Mouse (Mus musculus) gastrocnemius, adult 2 months (tissue): ENCODE measurements around the gene Erbb3. TPM values are rescaled to one million over a fixed set of nuclear protein-coding genes. Genes with fewer than 3 reads are reported as not detected.
"Not testable (repeated sequence)": the region's sequence is repeated elsewhere in the genome, so short reads cannot be mapped to it uniquely, and the experiment has no call there.

ENCODE experiments used
- DNase-seq: peaks from one replicate; pipeline ENCODE4 v3.0.0; 2022
- H3K27ac ChIP-seq: fragments of 200-600 bp; 2 replicates; pipeline ENCODE4 v1.8.1; 2022; ENCODE audit warnings: mild to moderate bottlenecking
- H3K4me3 ChIP-seq: fragments of 200-600 bp; 2 replicates; pipeline ENCODE4 v1.8.1; 2022; ENCODE audit warnings: mild to moderate bottlenecking, moderate library complexity
- CTCF ChIP-seq: fragments of 200-600 bp; IDR thresholded peaks from 2 replicates; pipeline ENCODE4 v1.8.1; 2022; ENCODE audit warnings: antibody characterized with exemption, mild to moderate bottlenecking, moderate library complexity
- intact Hi-C: fragments of 180-260 bp; cut with DNase I; formaldehyde crosslinking; loops from one replicate; pipeline ENCODE4 v1.15.1; 2025
- total RNA-seq, 2 experiments: library from RNA; stranded (reverse); gene quantifications; 2 replicates each; pipeline ENCODE4 v1.2.3; 2021

Erbb3 gene
- total RNA-seq, 2 experiments from 2014 or later = 1.6 to 2.6 TPM

DNA sequence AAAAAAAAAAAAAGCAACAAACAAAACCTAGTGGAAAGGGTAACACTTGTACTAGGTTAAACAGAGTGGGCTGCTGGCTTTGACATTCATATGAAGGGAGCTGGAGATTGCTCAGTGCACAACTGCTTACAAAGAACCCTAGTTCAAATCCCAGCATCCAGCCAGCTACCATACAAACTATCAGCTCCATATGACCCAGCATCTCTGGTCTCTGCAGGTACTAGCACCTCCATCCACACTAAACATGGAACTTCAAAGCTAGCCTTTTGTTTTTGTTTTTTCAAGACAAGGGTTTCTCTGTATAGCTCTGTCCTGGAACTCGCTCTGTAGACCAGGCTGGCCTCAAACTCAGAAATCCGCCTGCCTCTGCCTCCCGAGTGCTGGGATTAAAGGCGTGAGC lies 33.2 kb upstream of the Erbb3 start:
- Histone ChIP-seq H3K4me3 (no peak overlapping the region), H3K27ac (no peak overlapping the region)
- no peak for TF ChIP-seq CTCF
- no peak for DNase-seq
- intact Hi-C loops = loop anchor here (10.0 kb wide), 1 partner anchor 182 kb away; the partner anchor contains the start of genes Dnajc14 and Tmem198b

DNA sequence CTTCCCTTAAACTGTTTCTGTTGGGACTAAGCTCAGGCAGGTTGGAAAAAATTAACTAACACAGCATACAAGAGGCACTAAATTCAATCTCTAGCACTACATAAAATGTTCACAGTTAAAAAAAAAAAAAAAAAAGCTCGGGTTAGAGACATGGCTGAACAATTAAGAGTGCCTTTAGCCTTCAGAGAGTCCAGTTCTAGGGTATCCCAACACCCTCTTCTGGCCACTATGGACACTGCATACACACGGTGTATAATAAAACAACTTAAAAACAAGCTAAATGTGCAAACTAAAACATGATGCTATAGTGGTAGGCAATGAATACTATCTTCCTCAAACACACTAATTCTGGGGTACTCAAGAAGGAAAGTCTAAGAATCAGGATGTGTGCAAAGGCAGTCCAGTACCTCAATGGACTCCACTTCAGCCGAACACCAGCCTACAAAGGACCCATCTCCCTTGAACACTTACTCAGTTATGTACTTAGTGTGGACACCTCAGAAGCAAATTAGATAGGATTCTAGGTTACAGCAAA lies 32.6 kb upstream of the Erbb3 start:
- no peak for DNase-seq
- Histone ChIP-seq H3K27ac (no peak overlapping the region), H3K4me3 (no peak overlapping the region)
- TF ChIP-seq CTCF = no peak
- intact Hi-C loops = loop anchor here (10.0 kb wide), 1 partner anchor 183 kb away; the partner anchor contains the start of genes Dnajc14 and Tmem198b

DNA sequence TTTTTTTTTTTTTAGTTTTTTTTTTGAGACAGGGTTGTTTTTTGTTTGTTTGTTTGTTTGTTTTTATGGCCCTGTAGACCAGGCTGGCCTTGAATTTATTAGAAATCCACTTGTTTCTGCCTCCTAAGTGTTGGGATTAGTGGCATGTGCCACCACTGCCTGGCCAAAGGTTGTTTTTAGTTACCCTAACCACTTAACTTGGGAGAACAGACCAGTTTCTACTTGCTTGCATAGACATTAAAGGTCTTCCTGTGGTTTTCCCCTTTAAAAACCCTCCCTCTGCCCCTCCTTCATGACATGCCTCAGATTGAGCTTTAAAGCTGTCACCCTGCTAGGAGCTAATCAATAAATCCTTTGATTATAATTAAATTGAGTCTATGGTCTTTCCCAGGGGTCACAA lies 30.8 kb upstream of the Erbb3 start:
- TF ChIP-seq CTCF = no peak
- H3K4me3 ChIP-seq = no peak overlapping the region
- H3K27ac ChIP-seq = no peak overlapping the region
- no peak for DNase-seq
- intact Hi-C loops = loop anchor here (10.0 kb wide), 1 partner anchor 185 kb away; the partner anchor contains the start of genes Dnajc14 and Tmem198b

DNA sequence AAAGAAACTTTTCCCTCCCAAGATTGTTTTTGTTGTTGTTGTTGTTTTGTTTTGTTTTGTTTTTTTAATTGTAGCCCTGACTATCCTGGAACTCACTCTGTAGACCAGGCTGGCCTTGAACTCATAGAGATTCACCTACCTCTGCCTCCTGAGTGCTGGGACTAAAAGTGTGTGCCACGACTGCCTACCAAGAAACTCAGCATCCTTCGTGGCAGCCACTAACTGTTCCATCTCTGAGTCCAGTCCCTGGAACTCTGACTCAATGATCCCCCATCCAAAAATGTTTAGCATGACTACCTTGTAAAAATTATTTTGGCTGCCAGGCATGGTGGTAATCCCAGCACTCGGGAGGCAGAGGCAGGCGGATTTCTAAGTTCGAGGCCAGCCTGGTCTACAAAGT lies 29.7 kb upstream of the Erbb3 start:
- H3K27ac ChIP-seq, DNase-seq, intact Hi-C loops, H3K4me3 ChIP-seq: not testable (repeated sequence)

DNA sequence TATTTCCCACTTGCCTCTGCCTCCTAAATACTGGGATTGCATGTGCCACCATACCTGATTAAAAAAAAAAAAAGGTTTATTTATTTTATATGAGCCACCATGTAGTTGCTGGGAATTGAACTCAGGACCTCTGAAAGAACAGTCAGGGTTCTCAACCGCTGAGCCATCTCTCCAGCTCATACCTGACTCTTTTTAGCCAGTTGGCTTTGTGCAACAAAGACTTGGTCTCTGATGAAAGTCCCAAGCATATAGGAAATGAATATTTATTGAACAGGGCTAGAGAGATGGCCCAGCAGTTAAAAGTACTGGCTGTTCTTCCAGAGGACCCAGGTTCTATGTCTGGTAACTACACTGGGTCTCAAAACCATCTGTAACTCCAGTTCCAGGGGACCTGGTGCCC lies 29.1 kb upstream of the Erbb3 start:
- no peak for DNase-seq
- Histone ChIP-seq H3K27ac (no peak overlapping the region), H3K4me3 (no peak overlapping the region)
- intact Hi-C loops = no loop called here
- no peak for TF ChIP-seq CTCF

DNA sequence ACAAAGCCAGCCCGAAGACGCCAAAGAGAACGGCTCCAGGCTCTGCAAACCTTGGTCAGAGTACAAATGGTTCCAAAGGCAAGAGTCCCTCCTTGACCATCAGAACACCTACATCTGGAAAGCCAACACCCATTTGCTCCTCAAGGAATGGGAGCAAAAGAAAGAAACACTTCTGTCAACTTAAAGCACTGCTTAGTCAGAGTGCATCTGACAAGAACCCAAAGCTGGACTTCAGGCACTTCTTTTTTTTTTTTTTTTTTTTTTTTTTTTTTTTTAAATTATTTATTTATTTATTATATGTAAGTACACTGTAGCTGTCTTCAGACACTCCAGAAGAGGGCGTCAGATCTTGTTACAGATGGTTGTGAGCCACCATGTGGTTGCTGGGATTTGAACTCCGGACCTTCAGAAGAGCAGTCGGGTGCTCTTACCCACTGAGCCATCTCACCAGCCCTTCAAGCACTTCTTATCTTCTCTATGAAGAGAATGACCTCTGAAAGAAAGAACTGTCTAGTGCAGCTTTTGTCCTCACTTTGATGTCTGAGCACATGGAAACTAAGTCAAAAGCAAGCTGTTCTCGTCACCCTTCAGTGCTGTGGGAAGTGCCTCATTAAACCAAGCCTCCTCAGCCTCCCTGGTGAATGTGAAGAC lies 26.5 kb upstream of the Erbb3 start:
- H3K4me3 ChIP-seq, H3K27ac ChIP-seq, intact Hi-C loops, DNase-seq: not testable (repeated sequence)

DNA sequence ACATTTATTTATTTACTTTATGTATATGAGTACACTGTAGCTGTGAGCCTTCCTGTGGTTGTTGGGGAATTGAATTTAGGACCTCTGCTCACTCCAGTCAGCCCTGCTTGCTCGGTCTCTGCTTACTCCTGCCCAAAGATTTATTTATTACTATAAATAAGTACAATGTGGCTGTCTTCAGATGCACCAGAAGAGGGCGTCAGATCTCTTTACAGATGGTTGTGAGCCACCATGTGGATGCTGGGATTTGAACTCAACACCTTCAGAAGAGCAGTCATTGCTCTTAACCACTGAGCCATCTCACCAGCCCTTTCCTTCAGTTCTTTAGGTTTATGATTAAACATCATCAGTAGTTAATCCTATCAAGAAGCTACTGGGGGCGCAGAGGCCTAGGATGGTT lies 25.5 kb upstream of the Erbb3 start:
- no peak overlapping the region for H3K27ac ChIP-seq
- intact Hi-C loops = loop anchor here (5.0 kb wide), 2 partner anchors 48 to 57 kb away; partner anchors contain the start of genes Pa2g4 and Suox
- DNase-seq = no peak
- H3K4me3 ChIP-seq = no peak overlapping the region
- TF ChIP-seq CTCF = peak; percentile 31

DNA sequence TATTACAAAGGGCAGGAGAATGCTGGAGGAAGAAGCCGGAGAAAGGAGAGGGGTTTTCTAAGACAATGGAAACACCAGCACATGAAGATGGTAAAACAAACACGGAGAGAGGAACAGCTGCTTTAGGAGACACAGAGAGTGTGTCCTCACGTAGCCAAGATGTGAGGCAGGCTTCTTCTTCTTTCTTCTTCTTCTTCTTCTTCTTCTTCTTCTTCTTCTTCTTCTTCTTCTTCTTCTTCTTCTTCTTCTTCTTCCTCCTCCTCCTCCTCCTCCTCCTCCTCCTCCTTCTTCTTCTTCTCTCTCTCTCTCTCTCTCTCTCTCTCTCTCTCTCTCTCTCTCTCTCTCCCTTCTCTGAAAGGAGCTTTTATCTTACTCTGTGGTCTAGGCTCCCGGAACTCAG lies 24.4 kb upstream of the Erbb3 start:
- intact Hi-C loops = loop anchor here (5.0 kb wide), 2 partner anchors 47 to 58 kb away; partner anchors contain the start of genes Pa2g4 and Suox
- H3K4me3 ChIP-seq, H3K27ac ChIP-seq, DNase-seq: not testable (repeated sequence)

DNA sequence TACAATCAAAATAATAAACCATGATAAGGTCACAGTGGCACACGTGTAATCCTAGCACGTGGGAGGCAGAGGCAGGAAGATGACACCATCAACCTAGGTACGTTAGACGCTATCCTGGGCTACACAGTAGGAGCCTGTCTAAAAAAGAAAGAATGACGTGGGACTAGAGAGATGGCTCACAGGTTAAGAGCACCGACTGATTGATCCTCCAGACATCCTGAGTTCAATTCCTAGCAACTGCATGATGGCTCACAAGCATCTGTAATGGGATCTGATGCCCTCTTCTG lies 23.6 kb upstream of the Erbb3 start:
- H3K4me3 ChIP-seq = no peak overlapping the region
- TF ChIP-seq CTCF = no peak
- no peak overlapping the region for H3K27ac ChIP-seq
- intact Hi-C loops = loop anchor here (5.0 kb wide), 2 partner anchors 46 to 59 kb away; partner anchors contain the start of genes Pa2g4 and Suox
- no peak for DNase-seq

DNA sequence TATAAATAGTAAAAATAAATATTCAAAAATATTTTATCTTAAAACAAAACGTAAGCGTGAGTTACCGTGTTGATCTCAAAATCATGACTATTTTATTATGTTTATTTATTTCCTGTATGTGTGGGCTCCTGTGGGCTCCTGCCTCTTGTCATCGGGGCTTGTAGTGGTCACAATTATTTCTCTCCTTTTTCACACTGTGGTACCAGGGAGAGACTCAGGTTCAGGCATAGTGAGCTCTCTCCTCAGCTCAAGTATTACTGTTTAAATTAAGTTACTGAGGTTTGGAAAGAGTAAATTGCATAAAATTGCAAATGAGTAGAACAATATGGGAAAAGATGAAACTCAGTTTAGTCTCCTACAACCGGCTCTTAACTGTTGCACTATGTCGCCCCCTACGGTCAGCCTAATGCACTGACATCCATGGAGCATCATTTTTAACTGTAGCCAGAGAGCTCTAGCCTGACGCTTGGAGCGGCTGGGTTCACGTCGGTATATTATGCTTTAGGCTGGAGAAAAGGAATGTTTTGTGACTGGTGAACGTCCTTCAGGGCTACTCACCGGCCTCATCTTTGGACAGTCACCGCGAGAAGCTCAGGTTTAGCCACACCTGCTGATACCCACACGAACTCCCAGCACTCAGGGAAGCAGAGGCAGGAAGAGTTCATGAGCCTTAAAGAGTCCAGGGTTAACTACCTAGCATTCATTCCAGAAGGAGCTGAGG lies 23.1 kb upstream of the Erbb3 start:
- intact Hi-C loops = loop anchor here (5.0 kb wide), 2 partner anchors 45 to 60 kb away; partner anchors contain the start of genes Pa2g4 and Suox
- no peak; the same call in 1 of the 2 replicates for TF ChIP-seq CTCF
- no peak overlapping the region for H3K4me3 ChIP-seq

DNA sequence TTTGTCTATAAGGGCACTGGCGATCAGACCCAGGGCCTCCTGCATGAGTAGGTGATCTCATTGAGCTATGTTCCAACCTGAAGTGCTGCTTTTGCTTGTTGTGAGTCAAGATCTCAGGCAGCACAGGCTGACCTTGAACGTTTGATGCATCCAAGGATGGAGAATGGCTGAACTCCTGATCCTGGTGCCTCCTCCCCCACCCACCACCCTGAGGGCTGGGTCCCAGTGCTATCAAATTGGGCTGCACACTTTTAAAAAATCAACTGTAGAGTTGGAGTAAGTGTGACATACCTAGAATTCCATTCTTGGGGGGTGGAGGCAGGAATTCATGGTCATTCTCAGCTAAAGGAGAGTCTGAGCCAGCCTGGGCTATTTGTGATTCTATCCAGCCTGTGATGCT lies 17.0 kb upstream of the Erbb3 start:
- no peak overlapping the region for H3K4me3 ChIP-seq
- intact Hi-C loops = no loop called here
- TF ChIP-seq CTCF = no peak
- H3K27ac ChIP-seq = no peak overlapping the region
- DNase-seq = no peak

More for the DNA sequence above, 23.1 kb upstream of the Erbb3 start:
- H3K27ac ChIP-seq = no peak overlapping the region
- DNase-seq = peak; percentile 74

DNA sequence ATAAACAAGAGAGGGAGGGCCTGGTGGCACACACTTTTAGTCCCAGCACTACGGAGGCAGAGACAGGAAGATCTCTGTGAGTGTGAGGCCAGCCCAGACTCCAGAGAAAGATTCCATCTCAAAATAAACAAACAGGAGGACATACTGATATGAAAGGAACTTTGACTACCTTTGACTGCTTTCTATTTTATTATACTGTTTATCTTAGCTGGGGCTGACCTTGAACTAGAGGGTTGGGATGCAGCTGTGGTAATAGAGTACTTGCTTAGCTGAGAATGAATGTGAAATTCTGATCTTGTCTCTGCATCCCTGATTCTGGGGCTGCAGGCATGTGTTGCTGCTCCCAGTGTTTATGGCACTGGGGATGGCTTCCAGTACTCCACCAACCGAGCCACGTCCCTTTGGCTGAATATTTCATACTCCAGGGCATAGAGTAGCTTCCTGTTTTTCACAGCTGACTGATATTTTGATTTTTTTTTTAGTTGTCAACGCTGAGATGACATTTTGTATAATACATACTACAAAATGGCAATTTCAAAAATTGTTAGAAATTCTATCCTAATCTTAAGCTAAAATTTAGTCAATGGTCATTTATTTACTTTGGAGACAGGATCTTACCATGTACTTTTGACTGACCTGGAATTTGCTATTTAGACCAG lies 13.1 kb upstream of the Erbb3 start:
- no peak for TF ChIP-seq CTCF
- Histone ChIP-seq H3K27ac (no peak overlapping the region), H3K4me3 (no peak overlapping the region)
- DNase-seq = no peak
- intact Hi-C loops = no loop called here

DNA sequence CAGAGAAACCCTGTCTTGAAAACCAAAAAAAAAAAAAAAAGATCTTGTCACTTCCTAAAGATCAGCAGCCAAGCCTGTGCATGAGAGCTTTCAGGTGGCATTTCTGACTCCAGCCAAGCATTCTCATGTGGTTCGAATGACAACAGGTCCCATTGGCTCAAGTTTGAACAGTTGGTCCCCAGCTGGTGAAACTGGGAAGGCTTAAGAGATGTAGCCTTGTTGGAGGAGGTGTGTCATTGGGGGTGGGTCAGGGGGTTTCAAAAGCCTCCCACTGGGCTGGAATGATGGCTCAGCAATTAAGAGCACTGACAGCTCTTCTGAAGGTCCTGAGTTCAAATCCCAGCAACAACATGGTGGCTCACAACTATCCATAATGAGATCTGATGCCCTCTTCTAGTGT lies 12.0 kb upstream of the Erbb3 start:
- no peak overlapping the region for H3K27ac ChIP-seq
- TF ChIP-seq CTCF = no peak
- H3K4me3 ChIP-seq = no peak overlapping the region
- DNase-seq = no peak
- intact Hi-C loops = no loop called here
